Mouse (Mus musculus) embryonic facial prominence, embryonic 15.5 days (tissue): ENCODE measurements at regions not wholly inside any gene's neighbourhood (a gene's known extent, or its start where the extent isn't known, plus 50 kb on each side); places are given as distances from the start of the nearest gene placed in this dataset.
A peak's percentile ranks its signal among the peaks of the same experiment; 100 is the strongest.

ENCODE experiments used
- ATAC-seq: fragments of 200-750 bp; cut with Nextera tagmentation; 2 replicates; pipeline ENCODE4 v1.8.0; 2017; ENCODE audit warnings: low read depth, moderate TSS enrichment; ENCODE audit not compliant: insufficient number of reproducible peaks, low FRiP score, low TSS enrichment
- H3K27ac ChIP-seq: fragments of 300-500 bp; sonication (generic); replicated peaks from 2 replicates; pipeline ENCODE4 v1.5.1; 2015; ENCODE audit warnings: mild to moderate bottlenecking, inconsistent platforms
- H3K27me3 ChIP-seq: fragments of 300-500 bp; sonication (generic); 2 replicates; pipeline ENCODE4 v1.6.1; 2015; ENCODE audit warnings: inconsistent platforms
- H3K36me3 ChIP-seq: fragments of 300-500 bp; sonication (generic); 2 replicates; pipeline ENCODE4 v1.6.1; 2015; ENCODE audit warnings: mild to moderate bottlenecking, inconsistent platforms
- H3K4me1 ChIP-seq: fragments of 300-500 bp; sonication (generic); 2 replicates; pipeline ENCODE4 v1.6.1; 2015; ENCODE audit warnings: inconsistent platforms
- H3K4me2 ChIP-seq: fragments of 300-500 bp; sonication (generic); replicated peaks from 2 replicates; pipeline ENCODE4 v1.6.1; 2015; ENCODE audit warnings: mild to moderate bottlenecking, inconsistent platforms
- H3K4me3 ChIP-seq: fragments of 300-500 bp; sonication (generic); replicated peaks from 2 replicates; pipeline ENCODE4 v1.5.1; 2015; ENCODE audit warnings: mild to moderate bottlenecking, inconsistent platforms
- H3K9ac ChIP-seq: fragments of 300-500 bp; sonication (generic); 2 replicates; pipeline ENCODE4 v1.6.1; 2015; ENCODE audit warnings: inconsistent platforms
- H3K9me3 ChIP-seq: fragments of 300-500 bp; sonication (generic); replicated peaks from 2 replicates; pipeline ENCODE4 v1.6.1; 2016; ENCODE audit warnings: inconsistent platforms
- WGBS: fragments of 180-500 bp; shearing (Covaris S2); methylation state at CpG from one replicate; pipeline ENCODE4 v1.1.7; 2015; 5-methylcytosine and 5-hydroxymethylcytosine counted together

DNA sequence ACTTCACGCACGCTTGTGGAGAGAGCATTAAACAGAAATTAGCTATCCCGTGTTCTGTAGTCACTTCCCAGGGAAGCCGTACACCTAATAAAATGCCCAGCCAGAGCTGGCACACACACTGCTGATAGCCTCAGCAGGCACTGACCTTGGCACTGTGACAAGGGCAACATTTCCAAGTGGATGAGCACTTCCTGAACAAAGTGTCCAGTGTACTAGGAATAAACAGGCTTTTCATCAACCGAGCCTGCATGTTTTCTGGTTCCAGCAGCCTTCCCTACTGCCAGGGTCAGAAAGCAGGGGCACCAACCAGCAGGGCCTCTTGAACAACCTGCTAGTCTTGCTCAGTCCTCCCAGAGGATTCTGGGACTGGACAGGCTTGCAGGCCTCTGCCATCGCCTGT, 74.3 kb upstream of the Armc2 start:
- Histone ChIP-seq H3K27ac (no peak overlapping the region), H3K9me3 (no peaks in the 10 kb centered on the region), H3K27me3 (no peaks in the 10 kb centered on the region), H3K9ac (no peak overlapping the region), H3K36me3 (no peaks in the 10 kb centered on the region), H3K4me2 (no peak overlapping the region), H3K4me1 (peaks cover 19% of the 10 kb centered on the region), H3K4me3 (no peak overlapping the region)
- no peak for ATAC-seq
- WGBS, result 80% methylated on average over 6 of the region's 6 CpGs

DNA sequence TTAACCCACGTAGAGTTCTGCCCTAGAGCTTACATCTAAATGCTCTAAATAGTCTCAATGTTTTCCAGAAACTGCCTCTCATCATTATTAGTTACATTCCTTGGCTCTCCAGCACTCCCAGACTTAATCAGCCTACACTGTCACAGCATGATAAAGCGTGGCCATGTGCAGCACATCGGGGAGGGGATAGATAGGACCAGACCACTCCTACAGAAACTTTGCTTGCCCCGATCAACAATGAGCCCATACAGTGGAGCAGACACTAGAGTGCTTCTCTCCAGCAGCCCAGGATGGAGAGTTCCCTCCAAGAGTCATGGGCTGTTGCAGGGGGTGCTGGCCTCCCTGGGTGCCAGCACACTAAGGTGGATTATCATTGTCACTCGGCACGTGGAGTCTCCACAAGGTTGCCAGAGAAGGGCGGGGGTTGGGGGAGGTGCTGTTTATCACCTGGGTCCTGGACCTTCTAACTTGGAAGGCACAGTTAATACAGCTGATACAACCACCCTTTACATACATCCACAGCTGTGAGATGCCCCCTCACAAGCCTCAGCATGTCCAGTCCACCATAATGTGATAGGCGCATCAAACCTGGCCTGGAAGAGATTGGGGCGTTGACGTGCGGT, 73.4 kb upstream of the Armc2 start:
- Histone ChIP-seq H3K27me3 (no peaks in the 10 kb centered on the region), H3K9ac (no peak overlapping the region), H3K27ac (no peak overlapping the region)

DNA sequence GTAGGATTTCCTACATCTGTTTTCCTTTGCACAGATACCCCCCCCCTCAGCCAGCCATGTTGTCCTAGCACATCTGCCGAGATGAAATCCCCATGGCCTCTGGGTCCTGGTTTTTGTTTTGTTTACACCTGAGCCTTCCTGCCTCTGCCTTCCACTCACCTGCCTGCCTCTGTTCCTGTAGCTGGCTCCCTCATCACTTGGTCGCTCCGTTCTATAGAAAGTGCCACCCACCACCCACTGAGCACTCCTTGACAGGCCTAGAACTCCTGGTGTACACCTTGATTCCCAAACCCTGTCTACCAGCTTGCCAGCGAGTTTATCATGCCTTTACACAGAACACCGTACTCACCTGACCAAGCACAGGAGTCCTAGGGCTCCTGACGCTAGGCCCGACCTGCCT, 72.6 kb upstream of the Armc2 start:
- Histone ChIP-seq H3K4me1 (peaks cover 19% of the 10 kb centered on the region), H3K36me3 (no peaks in the 10 kb centered on the region), H3K9me3 (no peaks in the 10 kb centered on the region), H3K27me3 (no peaks in the 10 kb centered on the region), H3K4me3 (no peak overlapping the region), H3K9ac (no peak overlapping the region), H3K27ac (0 out of 2 replicates have a peak overlapping the region, but pooled peaks have one; percentile 30), H3K4me2 (no peak overlapping the region)
- 90% methylated on average over 7 of the region's 7 CpGs for WGBS
- ATAC-seq, result no peak

More for the DNA sequence above, 73.4 kb upstream of the Armc2 start:
- Histone ChIP-seq H3K4me3 (no peak overlapping the region), H3K9me3 (no peaks in the 10 kb centered on the region), H3K4me2 (no peak overlapping the region), H3K4me1 (peaks cover 19% of the 10 kb centered on the region), H3K36me3 (no peaks in the 10 kb centered on the region)
- WGBS, result 70% methylated on average over 11 of the region's 11 CpGs
- no peak for ATAC-seq

DNA sequence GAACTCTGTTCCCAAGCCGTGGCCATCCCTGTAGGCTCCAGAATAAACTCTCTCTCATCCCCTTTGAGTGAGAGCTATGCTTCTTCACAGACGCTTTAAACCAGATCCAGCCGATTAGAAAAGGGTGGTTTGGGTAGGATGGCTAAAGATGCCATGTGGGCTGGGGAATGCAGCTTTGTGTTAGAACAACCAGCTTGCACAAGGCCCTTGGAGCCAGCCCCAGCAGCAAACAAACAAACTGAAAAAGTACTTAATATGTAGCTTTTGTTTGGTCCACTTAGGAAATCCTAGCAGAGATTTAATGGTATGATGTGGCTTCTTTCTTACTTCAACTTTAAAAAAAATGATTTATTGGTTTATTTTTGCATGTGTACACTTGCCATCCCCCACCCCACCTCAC, 71.9 kb upstream of the Armc2 start:
- 20% methylated on average over 3 of the region's 3 CpGs for WGBS
- no peak overlapping the region for H3K4me2 ChIP-seq
- H3K36me3 ChIP-seq, result no peaks in the 10 kb centered on the region
- no peaks in the 10 kb centered on the region for H3K9me3 ChIP-seq
- no peak for ATAC-seq
- H3K4me3 ChIP-seq, result no peak overlapping the region
- H3K9ac ChIP-seq, result no peak overlapping the region
- H3K4me1 ChIP-seq, result peaks cover 19% of the 10 kb centered on the region
- peak overlapping the region; percentile 68 for H3K27ac ChIP-seq
- H3K27me3 ChIP-seq, result no peaks in the 10 kb centered on the region

DNA sequence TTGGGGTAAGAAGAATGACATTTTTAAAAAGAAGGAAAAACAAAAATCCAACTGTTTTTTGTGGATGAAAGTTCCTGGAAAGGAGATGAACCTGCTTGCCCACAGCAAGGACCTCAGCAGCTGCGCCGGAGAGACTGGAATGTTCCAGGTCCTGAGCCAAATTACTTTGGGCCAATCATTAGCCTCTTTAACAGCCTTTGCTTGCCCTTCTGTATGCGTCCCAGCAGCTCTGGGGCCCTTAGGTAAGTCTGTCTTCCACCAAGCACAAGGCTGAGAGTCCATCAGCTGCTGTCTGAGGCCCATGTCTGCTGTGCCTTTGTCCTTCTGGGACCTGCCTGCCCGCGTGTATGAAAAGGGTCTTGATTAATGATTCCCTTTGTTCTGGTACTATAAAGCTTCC, 71.4 kb upstream of the Armc2 start:
- Histone ChIP-seq H3K4me1 (peaks cover 19% of the 10 kb centered on the region), H3K36me3 (no peaks in the 10 kb centered on the region), H3K4me3 (no peak overlapping the region), H3K9ac (no peak overlapping the region), H3K9me3 (no peaks in the 10 kb centered on the region), H3K4me2 (no peak overlapping the region), H3K27me3 (no peaks in the 10 kb centered on the region), H3K27ac (peak overlapping the region; percentile 68)
- no peak for ATAC-seq
- 46% methylated on average over 5 of the region's 5 CpGs for WGBS

DNA sequence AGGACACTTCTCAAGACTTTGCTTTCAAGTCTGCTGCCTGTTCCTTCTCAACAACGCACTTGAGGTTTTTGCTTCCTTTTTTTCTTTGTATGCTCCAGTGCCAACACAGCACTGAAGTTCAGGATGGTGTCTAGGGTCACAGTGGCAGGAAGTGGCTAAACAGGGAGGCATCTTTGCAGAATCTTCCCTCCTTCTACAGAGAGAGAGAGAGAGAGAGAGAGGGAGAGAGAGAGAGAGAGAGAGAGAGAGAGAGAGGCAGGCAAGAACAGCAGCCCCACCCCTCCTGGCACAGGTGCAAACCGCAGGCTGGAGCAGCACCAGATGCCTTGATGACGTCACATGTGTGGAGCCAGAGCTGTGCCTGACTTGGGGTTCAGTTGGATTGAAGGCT, 71.0 kb upstream of the Armc2 start:
- Histone ChIP-seq H3K4me3 (no peak overlapping the region), H3K27me3 (no peaks in the 10 kb centered on the region), H3K9me3 (no peaks in the 10 kb centered on the region), H3K36me3 (no peaks in the 10 kb centered on the region), H3K4me1 (peaks cover 19% of the 10 kb centered on the region), H3K9ac (no peak overlapping the region), H3K4me2 (no peak overlapping the region), H3K27ac (peak overlapping the region; percentile 68)
- 11% methylated on average over 3 of the region's 3 CpGs for WGBS
- ATAC-seq, result peak; percentile 78

DNA sequence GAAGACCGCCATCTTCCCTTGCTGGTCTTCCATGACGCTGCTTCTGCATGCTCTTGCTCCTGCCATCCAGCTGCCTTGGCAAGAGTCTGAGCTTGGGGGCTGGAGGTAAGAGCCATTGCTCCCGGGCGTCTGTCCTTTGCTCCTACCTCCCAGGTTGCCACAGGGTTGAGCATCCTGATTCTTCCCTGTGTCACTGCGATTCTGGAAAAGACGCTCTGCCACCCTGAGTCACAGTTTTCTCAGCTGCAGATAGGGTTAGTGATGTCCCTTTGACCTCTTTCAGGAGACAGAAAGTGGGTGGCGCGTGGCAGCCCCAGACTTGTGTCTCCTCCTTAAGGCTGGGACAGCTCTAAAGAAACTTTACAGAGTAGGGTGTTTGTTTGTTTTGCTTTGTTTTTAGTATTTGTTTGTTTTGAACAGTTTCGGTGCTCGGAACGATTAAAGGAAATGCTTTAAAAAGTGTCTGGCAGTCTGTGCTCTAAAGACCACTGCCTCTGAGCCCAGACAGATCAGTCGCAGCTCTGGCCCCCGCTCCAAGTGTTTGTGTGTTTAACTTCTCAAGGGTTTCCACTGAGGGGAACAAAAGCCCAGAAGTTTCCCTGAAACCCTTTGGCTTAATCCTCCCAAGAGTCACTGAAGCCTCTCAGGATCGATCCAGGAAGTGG, 70.5 kb upstream of the Armc2 start:
- WGBS, result 49% methylated on average over 14 of the region's 14 CpGs
- no peaks in the 10 kb centered on the region for H3K27me3 ChIP-seq
- peak overlapping the region; percentile 68 for H3K27ac ChIP-seq
- peak; percentile 9; the same call in 1 of the 2 replicates for ATAC-seq
- no peak overlapping the region for H3K9ac ChIP-seq
- no peak overlapping the region for H3K4me2 ChIP-seq
- no peaks in the 10 kb centered on the region for H3K9me3 ChIP-seq
- H3K36me3 ChIP-seq, result no peaks in the 10 kb centered on the region
- no peak overlapping the region for H3K4me3 ChIP-seq
- peaks cover 19% of the 10 kb centered on the region for H3K4me1 ChIP-seq

DNA sequence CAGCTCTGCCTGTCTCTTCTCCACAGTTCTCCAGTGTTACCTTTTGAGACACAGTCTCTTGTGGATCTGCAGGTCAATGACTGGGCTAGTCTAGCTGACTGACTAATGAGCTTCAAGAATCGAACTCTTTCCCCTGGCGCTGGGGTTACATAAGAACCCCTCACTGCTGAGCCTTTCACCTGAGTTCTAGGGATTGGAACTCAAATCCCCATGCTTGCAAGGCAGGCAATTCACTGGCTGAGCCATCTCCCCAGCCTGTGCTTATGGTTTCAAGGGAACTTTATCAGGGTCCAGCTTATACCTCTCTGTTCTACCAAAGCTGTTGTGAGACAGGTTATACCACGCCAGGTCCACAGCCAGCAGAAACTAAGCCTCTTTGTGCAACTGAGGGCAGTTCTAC, 69.7 kb upstream of the Armc2 start:
- Histone ChIP-seq H3K36me3 (no peaks in the 10 kb centered on the region), H3K27me3 (no peaks in the 10 kb centered on the region), H3K4me2 (no peak overlapping the region), H3K9ac (no peak overlapping the region), H3K9me3 (no peaks in the 10 kb centered on the region), H3K4me3 (no peak overlapping the region), H3K27ac (no peak overlapping the region), H3K4me1 (peaks cover 19% of the 10 kb centered on the region)
- WGBS, result 82% methylated on average over 3 of the region's 3 CpGs
- ATAC-seq, result no peak

DNA sequence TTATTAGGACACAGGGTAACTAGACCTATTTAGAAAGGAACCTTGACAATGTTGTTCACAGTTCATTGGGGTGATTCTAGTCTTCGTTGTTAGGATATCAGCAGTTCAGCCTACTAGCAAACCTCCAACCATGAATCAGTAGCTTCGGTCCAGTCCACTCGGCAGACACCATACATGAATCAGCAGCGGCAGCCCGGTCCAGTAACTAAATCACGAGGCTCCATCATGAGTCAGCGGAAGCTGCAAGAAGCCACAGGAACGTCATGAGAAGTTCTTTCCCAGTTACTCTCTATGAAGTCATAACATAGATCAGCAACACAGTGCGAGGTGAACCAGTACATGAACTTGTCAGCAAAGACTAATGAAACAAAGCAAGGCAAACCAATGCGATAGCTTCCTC, 68.4 kb upstream of the Armc2 start:
- Histone ChIP-seq H3K27me3 (no peaks in the 10 kb centered on the region), H3K9ac (no peak overlapping the region), H3K36me3 (no peaks in the 10 kb centered on the region), H3K4me2 (no peak overlapping the region), H3K27ac (no peak overlapping the region), H3K4me3 (no peak overlapping the region), H3K4me1 (peaks cover 19% of the 10 kb centered on the region), H3K9me3 (no peaks in the 10 kb centered on the region)
- 92% methylated on average over 10 of the region's 10 CpGs for WGBS
- no peak for ATAC-seq

DNA sequence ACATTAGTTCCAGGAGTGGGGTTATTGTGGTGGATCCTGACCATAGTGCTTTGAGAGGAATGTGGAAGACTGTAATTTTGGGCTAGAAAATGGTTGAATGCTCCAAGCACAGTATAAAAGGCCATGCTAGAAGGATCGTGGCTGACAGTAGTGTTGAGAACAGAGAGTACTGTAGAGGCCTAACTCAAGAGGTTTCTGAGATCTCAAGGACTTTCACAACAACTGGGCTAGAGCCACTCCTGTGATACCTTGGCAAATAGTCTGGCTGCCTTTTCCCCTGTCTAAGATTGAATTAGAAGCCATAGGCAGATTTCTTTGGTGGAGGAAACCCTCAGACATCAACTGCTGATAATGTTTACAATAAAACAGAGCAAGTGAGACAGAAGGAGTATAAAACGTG, 67.1 kb upstream of the Armc2 start:
- Histone ChIP-seq H3K9me3 (no peaks in the 10 kb centered on the region), H3K27ac (no peak overlapping the region), H3K4me2 (no peak overlapping the region), H3K4me3 (no peak overlapping the region), H3K27me3 (no peaks in the 10 kb centered on the region), H3K9ac (no peak overlapping the region), H3K4me1 (peaks cover 19% of the 10 kb centered on the region), H3K36me3 (no peaks in the 10 kb centered on the region)
- WGBS, result 68% methylated on average over 2 of the region's 2 CpGs
- ATAC-seq, result no peak

DNA sequence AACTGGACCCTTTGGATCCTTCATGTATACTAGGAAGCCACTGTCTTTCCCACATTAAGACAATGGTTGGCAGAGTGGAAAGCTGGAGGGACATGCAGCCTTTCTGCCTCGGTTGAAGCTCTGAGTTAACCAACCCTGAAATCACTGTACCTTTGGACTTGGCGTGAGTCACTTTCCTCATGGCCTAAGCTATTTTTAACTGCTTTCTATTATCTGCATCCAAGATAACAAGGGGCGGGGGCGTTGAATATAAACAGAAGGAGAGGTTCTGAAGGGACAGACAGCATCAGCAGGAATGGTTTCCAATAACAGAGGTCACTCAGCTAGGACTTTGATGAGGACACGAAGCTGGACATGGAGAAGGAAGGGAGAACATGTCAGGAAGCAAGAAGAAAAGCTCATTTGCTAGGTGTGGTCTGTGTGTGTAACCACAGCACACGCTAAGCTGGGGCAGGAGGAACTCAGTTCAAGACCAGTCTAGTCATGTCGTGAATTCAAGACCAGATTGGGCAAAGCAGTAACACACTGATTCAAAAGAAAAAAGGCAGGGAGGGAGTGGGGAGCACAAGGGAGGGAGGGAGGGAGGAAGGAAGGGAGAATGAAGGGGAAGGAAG, 64.1 kb upstream of the Armc2 start:
- no peaks in the 10 kb centered on the region for H3K27me3 ChIP-seq
- WGBS, result 61% methylated on average over 7 of the region's 7 CpGs

DNA sequence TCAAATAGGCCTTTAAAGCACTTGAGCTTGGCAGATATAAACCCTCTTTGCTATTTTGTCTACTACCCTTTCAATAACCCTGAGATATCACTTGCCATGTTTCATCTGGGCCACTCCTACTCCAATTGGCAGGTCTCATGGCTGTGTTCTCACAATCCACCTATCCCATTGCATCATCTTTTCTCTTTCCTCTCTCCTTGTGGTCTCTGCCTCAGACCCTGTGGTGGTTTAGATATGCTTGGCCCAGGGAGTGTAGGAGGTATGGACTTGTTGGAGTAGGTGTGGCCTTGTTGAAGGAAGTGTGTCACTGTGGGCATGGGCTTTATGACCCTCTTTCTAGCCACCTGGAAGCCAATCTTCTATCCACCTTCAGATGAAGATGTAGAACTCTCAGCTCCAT, 61.5 kb upstream of the Armc2 start:
- H3K4me2 ChIP-seq, result no peak overlapping the region
- no peaks in the 10 kb centered on the region for H3K36me3 ChIP-seq
- no peak overlapping the region for H3K27ac ChIP-seq
- H3K4me3 ChIP-seq, result no peak overlapping the region
- H3K27me3 ChIP-seq, result no peaks in the 10 kb centered on the region
- H3K9ac ChIP-seq, result no peak overlapping the region
- no peaks in the 10 kb centered on the region for H3K4me1 ChIP-seq
- ATAC-seq, result no peak
- H3K9me3 ChIP-seq, result no peaks in the 10 kb centered on the region

More for the DNA sequence above, 64.1 kb upstream of the Armc2 start:
- H3K4me3 ChIP-seq, result no peak overlapping the region
- no peaks in the 10 kb centered on the region for H3K4me1 ChIP-seq
- no peaks in the 10 kb centered on the region for H3K9me3 ChIP-seq
- no peak for ATAC-seq
- no peaks in the 10 kb centered on the region for H3K36me3 ChIP-seq
- H3K27ac ChIP-seq, result no peak overlapping the region
- no peak overlapping the region for H3K9ac ChIP-seq
- no peak overlapping the region for H3K4me2 ChIP-seq
